Mouse (Mus musculus) adrenal gland, postnatal 4 days (tissue): ENCODE measurements around the gene Galnt4. TPM values are rescaled to one million over a fixed set of nuclear protein-coding genes. Genes with fewer than 3 reads are reported as not detected.
"Not testable (repeated sequence)": the region's sequence is repeated elsewhere in the genome, so short reads cannot be mapped to it uniquely, and the experiment has no call there.

ENCODE experiments used
- DNase-seq, 2 experiments: peaks; one replicate each; pipeline ENCODE4 v3.0.0; 2021 to 2022; ENCODE audit warnings: low spot score in 2 of 2, mixed read lengths in 2 of 2
- total RNA-seq, 2 experiments: library from RNA; stranded (reverse); gene quantifications; 2 replicates each; pipeline ENCODE4 v1.2.3; 2021

The Galnt4 gene
- total RNA-seq, 2 experiments from 2014 or later = 10.4 to 11.0 TPM

GRCm38 (mm10) chr10:99154635-99155034, 46.7 kb downstream of the Galnt4 start:
- DNase-seq = no peak

GRCm38 (mm10) chr10:99156808-99157207, 48.8 kb downstream of the Galnt4 start:
- no peak for DNase-seq

GRCm38 (mm10) chr10:99157697-99158096, 49.7 kb downstream of the Galnt4 start:
- not testable (repeated sequence) for DNase-seq

DNA sequence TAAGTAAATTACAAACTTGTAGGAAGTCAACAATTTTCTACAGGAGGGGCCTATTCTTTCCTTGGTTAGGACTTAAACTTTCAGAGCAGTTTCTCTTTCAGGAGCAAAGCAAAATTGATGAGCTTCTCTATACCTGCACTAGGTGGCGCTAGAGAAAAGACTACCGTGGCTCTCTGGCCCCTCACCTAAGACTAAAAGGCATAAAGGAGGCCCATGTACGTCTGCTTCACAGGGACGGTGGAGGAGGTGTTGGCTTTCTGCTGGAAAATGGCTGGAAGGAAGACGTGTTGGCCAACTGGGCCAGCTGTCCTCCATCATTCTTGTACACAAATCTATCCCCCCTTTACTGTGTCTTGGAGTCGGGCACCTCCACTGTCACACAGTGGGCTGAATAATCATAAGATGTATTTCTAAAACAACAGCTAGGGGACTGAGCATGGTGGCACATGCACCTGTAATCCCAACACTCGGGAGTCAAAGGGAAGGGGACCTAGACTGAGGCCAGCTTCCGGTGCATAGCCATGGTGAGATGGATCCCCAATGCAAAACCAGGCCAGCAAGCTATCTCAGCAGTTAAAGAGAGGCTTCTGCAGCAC, 54.1 kb downstream of the Galnt4 start:
- DNase-seq = no peak

Other genes starting within 250 kb of the Galnt4 start
- 10 to 100 TPM; 70.9 to 89.9 TPM for gene Atp2b1, start 193.8 kb upstream of the Galnt4 start, total RNA-seq
- gene Poc1b, start 1.1 kb upstream of the Galnt4 start, total RNA-seq = 10 to 100 TPM; 15.1 to 16.4 TPM
- not detected for gene Phxr2, start 18.2 kb downstream of the Galnt4 start, total RNA-seq
- 100 to 1,000 TPM; 117 to 123 TPM for gene Dusp6, start 155.1 kb downstream of the Galnt4 start, total RNA-seq